Mouse (Mus musculus) kidney, postnatal 4 days (tissue): ENCODE results near the gene 1700021F05Rik.

ENCODE experiments used
- DNase-seq, 2 experiments: peaks; one replicate each; pipeline ENCODE4 v3.0.0; 2021; ENCODE audit warnings: mixed read lengths in 2 of 2

Gene 1700021F05Rik

GRCm38 (mm10) chr10:43540442-43541152, at the start of gene 1700021F05Rik:
TSS of gene 1700021F05Rik (minus strand) at chr10:43540994.
- DNase-seq, result peak; percentile 98 to 99

DNA sequence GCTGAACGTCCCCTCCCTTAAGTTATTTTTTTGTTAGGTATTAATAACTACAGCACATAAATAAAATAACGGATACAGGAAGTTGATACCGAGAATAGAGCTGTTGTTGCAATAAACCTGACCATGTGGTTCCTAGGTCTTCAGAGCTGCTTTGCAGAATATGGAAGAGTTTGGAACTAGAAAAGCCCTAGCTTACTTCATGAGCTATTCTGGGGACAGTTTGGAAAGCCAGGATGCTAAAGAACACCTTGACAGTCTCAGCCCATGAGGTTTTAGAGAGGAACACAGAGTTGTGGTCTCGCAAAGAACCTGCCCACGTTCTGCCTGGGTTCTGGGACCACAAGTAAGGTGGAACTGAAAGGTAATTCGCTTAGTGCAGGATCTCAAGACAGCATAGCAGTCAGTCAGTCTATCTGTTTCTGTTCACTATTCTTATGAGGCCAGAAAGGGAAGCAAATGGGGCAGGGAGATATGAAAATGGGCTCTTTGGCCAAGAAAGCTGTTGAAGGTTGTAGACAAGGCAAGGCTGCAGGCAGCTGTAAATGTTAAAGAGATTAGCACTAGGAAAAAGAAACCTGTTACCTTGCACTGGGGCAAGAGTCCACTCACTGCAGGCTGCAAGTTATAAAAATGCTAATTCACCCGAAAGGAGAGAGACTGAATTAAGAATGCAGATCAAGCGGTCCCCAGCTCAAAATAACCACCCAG, 47.8 kb upstream of the 1700021F05Rik start:
- DNase-seq, result no peak

DNA sequence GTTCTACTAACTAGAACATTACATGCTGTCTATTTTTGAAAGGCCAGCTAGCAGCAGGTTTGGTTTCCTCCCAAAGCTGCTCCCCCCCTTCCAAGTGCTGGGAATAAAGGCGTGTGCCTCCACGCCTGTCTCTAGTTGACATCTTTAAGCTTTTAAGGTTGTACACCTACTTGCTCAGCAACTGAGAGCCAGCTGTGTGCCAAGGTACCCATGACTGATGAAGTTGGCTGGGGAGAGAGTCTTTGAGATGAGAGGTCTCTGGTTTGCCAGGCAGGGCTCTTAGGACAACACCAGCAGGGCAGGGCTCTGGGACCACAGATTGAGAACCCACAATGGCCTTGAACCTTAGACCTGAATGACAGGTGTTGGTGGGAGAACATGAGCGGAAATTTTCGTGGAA, 43.7 kb upstream of the 1700021F05Rik start:
- no peak for DNase-seq

- DNase-seq, result no peak
Observed at GRCm38 (mm10) chr10:43581260-43581659, 40.5 kb upstream of the 1700021F05Rik start.

GRCm38 (mm10) chr10:43580649-43581078, 39.9 kb upstream of the 1700021F05Rik start:
- DNase-seq, result peak; percentile 70 to 80

DNA sequence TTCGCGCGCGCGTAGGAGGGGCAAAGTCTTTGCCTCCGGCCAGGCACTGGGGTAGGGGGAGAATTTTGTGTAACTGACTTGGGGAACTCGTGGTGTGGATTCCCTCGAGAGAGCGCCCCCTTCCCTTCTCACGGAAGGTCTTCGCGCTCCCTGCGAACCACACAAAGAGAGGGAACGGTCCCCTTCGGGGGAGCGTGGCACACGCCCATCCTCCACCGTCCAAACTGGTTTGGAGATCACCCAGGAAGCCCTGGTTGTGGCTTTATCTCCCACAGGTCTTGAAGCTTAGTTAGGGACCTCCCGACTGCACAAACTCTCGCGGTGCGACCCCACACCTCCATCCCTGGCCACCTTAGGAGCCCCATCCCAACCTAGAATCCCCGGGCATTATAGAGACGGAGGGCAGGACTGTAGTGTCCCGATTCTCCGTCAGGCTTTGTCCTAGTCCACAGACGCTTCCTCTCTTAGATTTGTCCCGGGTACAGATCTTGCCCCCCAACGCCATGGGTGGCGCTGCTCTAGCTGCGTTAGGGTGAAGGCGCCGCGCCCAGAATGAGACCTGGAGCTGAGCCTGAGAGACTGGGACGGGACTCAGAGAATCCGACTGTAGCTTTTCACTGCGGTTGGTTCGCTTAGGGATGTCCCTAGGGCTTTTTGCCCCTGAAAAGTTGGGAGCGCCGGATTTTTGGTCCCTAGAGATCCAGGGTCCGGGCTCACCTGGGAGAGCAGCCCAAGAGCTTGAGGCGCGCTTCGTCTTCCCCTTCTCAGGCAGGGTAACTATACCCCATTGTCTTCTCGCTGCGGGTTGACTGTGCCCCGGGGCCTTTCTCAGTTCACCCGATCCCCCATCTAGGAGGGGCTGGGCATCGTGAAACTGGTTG, 38.8 kb upstream of the 1700021F05Rik start:
- DNase-seq, result peak; percentile 68 to 80

- DNase-seq, result peak; percentile 90 to 94
Observed at GRCm38 (mm10) chr10:43578754-43579380, 38.1 kb upstream of the 1700021F05Rik start.

- peak; percentile 77 to 88 for DNase-seq
Observed at GRCm38 (mm10) chr10:43578366-43578753, 37.6 kb upstream of the 1700021F05Rik start.

- DNase-seq, result no peak
Observed at GRCm38 (mm10) chr10:43577997-43578331, 37.2 kb upstream of the 1700021F05Rik start, which contains the start of gene Cd24a. TSS of gene Cd24a (plus strand) at chr10:43578284.

GRCm38 (mm10) chr10:43577299-43577996, 36.7 kb upstream of the 1700021F05Rik start:
- peak; percentile 61 to 77 for DNase-seq

GRCm38 (mm10) chr10:43574956-43575355, 34.2 kb upstream of the 1700021F05Rik start:
- peak; percentile 89 to 91 for DNase-seq

GRCm38 (mm10) chr10:43574352-43574751, 33.6 kb upstream of the 1700021F05Rik start:
- no peak for DNase-seq

GRCm38 (mm10) chr10:43561311-43561710, 20.5 kb upstream of the 1700021F05Rik start:
- no peak for DNase-seq

- DNase-seq, result no peak
Observed at GRCm38 (mm10) chr10:43560765-43561164, 20.0 kb upstream of the 1700021F05Rik start.

DNA sequence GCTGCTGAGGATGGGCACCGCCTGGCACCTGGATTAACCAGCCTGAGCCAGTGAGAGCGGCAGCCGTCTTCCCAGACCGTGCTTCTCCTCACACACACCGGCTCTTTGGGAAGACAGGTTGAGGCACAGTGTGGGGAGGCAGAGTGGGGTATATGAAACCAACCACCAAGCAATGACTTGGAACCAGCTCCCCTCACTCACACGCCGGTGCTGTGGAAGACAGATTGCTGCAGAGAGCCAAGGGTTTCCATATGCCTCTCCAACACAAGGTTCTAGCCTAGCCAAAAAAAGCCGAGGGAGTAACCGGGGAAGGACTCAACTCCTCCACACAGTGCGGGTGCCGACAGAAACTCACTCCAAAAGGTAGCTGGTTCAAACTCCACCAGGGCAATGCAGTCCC, 18.5 kb upstream of the 1700021F05Rik start:
- DNase-seq, result no peak

DNA sequence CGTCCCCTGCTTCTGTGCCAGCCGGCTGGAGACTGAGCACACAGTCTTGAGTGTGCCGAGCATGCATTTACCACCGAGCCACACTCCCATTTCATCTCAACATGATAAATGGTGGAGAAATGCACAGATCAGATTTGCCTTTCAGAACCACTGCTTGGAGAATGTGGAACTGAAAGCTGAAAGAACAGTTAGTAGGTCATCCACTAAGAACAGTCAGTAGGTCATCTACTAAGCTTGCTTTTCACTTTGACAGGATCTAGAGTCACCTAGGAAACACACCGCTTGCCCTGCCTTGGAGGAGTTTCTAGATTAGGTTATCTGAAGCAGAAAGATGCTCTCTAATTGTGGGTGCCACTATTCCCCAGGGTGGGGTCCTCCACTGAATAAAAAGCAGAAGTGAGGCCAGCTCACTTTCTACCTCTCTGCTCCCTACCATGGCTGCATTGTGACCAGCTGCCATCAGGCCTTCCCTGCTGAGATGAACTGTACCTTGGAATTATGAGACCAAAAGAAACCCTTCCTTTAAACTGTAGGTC, 16.9 kb upstream of the 1700021F05Rik start:
- no peak for DNase-seq

GRCm38 (mm10) chr10:43551388-43551787, 10.6 kb upstream of the 1700021F05Rik start:
- no peak for DNase-seq

DNA sequence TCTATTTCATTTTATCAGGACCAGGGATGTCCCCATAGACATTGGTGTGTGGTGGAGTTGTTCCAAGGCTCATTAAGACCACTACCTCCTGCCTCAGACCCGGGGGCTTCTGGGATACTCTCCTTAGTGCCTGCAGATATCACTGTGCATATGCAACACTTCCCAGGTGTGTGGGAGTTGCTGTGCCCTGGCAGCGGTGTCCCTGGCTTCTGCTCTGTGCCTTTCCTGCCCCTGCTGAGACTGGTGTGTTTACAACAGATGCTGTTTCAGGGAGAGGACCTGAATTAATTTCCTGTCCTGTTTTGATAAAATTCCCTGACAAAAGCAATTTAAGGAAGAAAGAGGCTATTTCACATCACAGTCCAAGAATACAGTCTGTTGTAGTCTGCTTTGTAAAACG, 10.1 kb upstream of the 1700021F05Rik start:
- no peak for DNase-seq

GRCm38 (mm10) chr10:43549411-43549810, 8.6 kb upstream of the 1700021F05Rik start:
- peak; percentile 34 to 51 for DNase-seq

- DNase-seq, result no peak
Observed at GRCm38 (mm10) chr10:43541153-43541544, 355 bp upstream of the 1700021F05Rik start.

GRCm38 (mm10) chr10:43539746-43540310, 966 bp downstream of the 1700021F05Rik start:
- DNase-seq, result no peak
